Mouse (Mus musculus): ENCODE measurements around the gene Ntn5. TPM values are rescaled to one million over a fixed set of nuclear protein-coding genes. Genes with fewer than 3 reads are reported as not detected.

The Ntn5 gene
- polyA plus RNA-seq (2012; rRNA removed), result 0.92 and 4.4 TPM in 2 replicates

DNA sequence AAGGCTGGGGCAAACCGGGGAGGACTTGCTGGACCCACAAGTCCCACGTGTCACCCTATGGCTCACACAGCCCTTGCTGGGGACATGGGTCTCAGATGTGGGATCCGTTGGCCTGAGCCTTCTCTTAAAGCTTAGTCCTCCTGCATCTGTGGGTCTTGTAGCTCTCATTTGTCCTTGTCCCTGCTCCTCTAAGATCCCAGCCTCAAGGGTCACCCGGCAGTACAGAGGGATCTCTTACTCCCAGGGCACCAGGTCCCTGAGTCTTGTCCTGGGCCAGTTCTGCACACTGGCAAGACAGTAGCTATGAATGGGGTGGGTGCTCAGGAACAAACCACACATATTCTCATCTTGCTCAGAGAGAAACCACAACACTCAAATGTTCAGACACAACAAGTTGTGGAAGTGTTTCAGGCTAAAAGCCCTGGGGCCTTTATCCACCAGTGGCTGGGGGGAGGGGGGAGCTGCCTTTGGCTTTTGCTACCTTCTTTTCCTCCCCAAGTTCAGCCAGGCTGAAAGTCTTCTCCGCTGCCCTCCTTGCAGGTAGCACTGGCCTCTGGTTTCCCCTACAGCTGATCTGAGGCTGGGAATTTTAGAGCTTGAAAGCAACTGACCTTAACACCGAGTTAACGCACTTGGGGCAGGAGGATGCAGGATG is at the start of gene Ntn5:
Ntn5 (plus strand) TSS at position 627 of the 655 bp plus-strand sequence.
- DNase-seq (ENCODE audit: low read depth, low spot score), result no peak

GRCm38 (mm10) chr7:45634946-45635681 is 48.7 kb upstream of the Ntn5 start:
- 84% methylated on average over 11 of the region's 11 CpGs for WGBS
- DNase-seq (ENCODE audit: low read depth, low spot score), result no peak

More for the DNA sequence above, at the start of gene Ntn5:
- WGBS, result 88% methylated on average over 7 of the region's 7 CpGs

- DNase-seq (ENCODE audit: low read depth, low spot score), result no peak
- 81% methylated on average over 15 of the region's 15 CpGs for WGBS
These were observed 47.8 kb upstream of the Ntn5 start for GRCm38 (mm10) chr7:45635711-45636688.

DNA sequence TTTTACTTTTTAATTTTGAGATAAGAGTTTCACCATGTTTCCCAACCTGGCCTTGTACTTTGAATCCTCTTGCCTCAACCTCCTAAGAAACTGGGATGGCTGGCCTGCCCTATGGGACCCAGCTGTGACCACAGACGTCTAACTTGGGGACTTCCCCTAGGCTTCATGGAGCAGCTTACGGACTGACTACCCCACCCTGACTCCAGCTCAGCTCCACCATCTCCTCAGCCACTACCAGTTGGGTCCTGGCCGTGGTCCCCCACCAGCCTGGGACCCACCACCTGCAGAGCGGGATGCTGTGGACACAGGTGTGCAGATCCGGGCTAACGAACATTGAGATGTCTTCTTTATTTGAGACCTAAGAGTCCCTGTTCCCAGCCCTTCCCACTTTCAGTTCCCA is 46.1 kb upstream of the Ntn5 start:
- no peak for DNase-seq (ENCODE audit: low read depth, low spot score)
- WGBS, result 87% methylated on average over 6 of the region's 6 CpGs

- peak; percentile 88 for DNase-seq (ENCODE audit: low read depth, low spot score)
- WGBS, result 39% methylated on average over 29 of the region's 29 CpGs
These were observed 45.0 kb upstream of the Ntn5 start for GRCm38 (mm10) chr7:45638623-45639401.

GRCm38 (mm10) chr7:45639561-45640027 is 44.2 kb upstream of the Ntn5 start, which contains the start of gene Mamstr:
Mamstr (plus strand) TSS chr7:45639977.
- no peak for DNase-seq (ENCODE audit: low read depth, low spot score)
- WGBS, result 54% methylated on average over 19 of the region's 19 CpGs

DNA sequence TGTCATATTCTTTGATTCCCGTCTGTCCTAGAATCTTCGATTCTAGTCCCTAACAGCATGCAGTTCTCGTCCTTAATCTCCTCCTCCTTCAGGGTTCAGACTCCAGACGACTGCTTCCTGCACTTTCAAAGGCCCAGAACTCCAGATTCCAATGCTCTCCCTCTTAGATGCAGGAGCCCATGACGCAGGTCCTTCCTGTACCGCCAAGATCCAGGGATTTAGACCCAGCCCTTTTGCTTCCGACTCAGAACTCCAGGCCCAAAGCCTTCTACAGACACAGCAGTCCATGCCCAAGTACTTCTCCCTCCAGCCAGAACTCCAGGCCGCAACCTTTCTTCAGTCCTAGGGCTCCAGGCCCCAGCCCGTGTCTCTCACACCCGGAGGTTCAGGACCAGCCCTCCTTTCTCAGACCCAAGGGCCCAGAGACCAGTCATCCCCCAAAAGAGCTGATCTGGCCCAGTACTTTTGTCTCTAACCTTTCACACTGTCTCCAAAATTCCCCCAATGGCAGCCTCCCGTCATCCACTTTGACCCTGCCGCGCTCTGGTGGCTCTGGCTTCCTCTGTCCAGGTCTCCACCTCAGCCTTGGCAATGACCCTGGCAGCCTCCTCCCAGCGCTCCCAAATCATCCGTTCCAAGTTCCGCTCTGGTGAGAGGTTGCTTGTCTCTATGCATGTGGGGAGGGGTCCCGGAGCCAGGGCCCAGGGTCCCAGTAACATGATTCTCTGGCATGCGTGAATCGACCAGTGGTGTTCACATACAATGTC is 43.4 kb upstream of the Ntn5 start:
- no peak for DNase-seq (ENCODE audit: low read depth, low spot score)
- WGBS, result 90% methylated on average over 19 of the region's 19 CpGs

GRCm38 (mm10) chr7:45641391-45642040 is 42.3 kb upstream of the Ntn5 start:
- DNase-seq (ENCODE audit: low read depth, low spot score), result no peak
- 61% methylated on average over 17 of the region's 17 CpGs for WGBS

GRCm38 (mm10) chr7:45642083-45642482 is 41.7 kb upstream of the Ntn5 start:
- no peak for DNase-seq (ENCODE audit: low read depth, low spot score)
- WGBS, result 69% methylated on average over 5 of the region's 5 CpGs

- WGBS, result 34% methylated on average over 16 of the region's 16 CpGs
- DNase-seq (ENCODE audit: low read depth, low spot score), result no peak
These were observed 41.1 kb upstream of the Ntn5 start for GRCm38 (mm10) chr7:45642503-45643255.

- peak; percentile 95 for DNase-seq (ENCODE audit: low read depth, low spot score)
These were observed 40.2 kb upstream of the Ntn5 start for GRCm38 (mm10) chr7:45643441-45644178.

GRCm38 (mm10) chr7:45644183-45644582 is 39.6 kb upstream of the Ntn5 start:
- 13% methylated on average over 18 of the region's 18 CpGs for WGBS
- no peak for DNase-seq (ENCODE audit: low read depth, low spot score)

More at GRCm38 (mm10) chr7:45643441-45644178, 40.2 kb upstream of the Ntn5 start:
- 6% methylated on average over 28 of the region's 28 CpGs for WGBS

DNA sequence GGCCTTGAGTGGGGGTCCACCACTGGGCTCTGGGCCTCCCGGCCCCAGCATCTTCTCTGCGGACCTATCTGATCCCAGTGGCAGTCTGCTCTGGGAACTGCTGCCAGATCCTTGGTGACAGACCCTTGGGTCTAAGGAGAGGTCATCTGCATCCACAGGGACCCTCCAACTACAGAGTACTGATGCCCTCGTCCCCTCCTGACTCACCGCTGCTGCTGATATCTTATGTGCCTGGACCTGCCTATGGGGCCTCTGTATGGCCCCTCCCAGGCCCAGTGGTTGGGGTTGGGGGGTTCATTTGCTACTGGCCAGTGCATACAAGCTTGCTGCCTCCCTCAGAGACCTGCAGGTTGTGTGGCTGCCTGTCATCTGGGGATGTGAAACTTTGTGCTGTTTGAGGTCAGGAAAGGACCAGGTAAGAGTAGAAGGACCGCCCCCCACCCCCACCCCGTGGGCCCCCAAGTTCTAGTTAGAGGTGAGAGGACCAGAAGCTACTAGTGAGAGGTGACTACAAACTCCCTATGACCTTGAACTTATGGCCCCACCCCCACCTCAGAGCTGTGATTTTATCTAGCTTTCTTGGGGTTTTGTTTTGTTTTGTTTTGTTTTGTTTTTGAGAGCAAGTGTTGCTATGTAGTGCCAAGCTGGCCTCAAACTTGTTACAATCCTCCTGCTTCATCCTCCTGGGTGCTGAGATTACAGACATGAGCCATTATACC is 38.8 kb upstream of the Ntn5 start:
- WGBS, result 82% methylated on average over 6 of the region's 6 CpGs

DNA sequence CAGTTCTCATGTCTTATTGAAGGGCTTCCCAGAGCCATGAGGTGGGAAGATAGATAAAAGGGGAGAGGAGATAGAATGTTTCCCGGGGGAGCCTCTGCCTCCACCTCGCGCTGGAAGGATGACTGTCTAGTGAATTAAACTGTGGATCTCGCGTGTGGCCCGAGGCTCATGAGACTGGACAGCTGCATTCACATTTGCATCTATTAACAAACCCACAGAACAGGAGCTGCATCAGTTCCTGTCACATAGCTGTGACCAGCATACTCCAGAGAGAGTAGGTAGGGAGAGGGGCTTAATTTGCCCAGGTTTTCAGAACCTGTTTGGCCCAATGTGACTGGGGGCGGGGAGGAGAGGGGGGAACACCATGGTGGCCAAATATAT is 38.2 kb upstream of the Ntn5 start:
- no peak for DNase-seq (ENCODE audit: low read depth, low spot score)
- WGBS, result 89% methylated on average over 7 of the region's 7 CpGs

More for the DNA sequence above, 38.8 kb upstream of the Ntn5 start:
- DNase-seq (ENCODE audit: low read depth, low spot score), result no peak

DNA sequence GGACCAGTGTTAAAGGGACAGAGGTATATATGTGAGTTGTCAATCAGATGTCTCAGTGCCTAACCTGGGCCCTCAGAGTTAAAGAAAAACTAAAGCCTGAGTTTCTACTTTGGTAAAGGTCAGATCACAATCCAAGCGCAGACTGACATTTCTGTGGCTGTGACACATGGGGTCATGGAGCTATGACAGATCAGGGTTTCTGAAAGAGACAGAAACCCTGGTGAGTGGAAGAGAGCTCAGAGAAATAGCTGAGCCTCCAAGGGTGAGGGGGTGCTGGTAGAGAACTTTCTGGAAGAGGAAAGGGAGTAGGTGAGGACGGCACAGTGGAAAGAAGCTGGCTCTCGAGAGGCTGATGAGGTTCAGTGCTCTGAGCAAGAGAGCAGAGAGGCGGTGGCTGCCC is 37.2 kb upstream of the Ntn5 start:
- WGBS, result 78% methylated on average over 4 of the region's 4 CpGs
- no peak for DNase-seq (ENCODE audit: low read depth, low spot score)

DNA sequence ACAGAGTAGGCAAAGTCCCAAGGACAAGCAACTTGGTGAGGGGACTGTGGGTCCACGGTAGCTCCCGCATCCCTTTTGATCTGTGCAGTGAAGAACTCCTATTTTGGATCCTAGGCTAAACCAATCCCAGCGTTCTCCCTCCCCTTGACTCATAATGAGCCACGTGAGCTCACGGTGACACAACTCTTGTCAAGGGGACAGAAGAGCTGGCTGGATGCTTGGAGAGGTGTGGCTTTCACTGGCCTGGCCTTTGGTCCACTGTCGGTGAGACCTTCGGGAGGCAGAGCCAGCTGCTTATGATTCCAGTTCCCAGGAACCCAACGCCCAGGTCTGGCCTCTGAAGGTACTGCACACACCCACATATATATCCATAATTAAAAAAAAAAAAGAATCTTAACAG is 34.5 kb upstream of the Ntn5 start:
- 19% methylated on average over 8 of the region's 8 CpGs for WGBS
- DNase-seq (ENCODE audit: low read depth, low spot score), result no peak
